Mouse (Mus musculus): ENCODE data around the gene Atp6v1c2.

Gene Atp6v1c2

DNA sequence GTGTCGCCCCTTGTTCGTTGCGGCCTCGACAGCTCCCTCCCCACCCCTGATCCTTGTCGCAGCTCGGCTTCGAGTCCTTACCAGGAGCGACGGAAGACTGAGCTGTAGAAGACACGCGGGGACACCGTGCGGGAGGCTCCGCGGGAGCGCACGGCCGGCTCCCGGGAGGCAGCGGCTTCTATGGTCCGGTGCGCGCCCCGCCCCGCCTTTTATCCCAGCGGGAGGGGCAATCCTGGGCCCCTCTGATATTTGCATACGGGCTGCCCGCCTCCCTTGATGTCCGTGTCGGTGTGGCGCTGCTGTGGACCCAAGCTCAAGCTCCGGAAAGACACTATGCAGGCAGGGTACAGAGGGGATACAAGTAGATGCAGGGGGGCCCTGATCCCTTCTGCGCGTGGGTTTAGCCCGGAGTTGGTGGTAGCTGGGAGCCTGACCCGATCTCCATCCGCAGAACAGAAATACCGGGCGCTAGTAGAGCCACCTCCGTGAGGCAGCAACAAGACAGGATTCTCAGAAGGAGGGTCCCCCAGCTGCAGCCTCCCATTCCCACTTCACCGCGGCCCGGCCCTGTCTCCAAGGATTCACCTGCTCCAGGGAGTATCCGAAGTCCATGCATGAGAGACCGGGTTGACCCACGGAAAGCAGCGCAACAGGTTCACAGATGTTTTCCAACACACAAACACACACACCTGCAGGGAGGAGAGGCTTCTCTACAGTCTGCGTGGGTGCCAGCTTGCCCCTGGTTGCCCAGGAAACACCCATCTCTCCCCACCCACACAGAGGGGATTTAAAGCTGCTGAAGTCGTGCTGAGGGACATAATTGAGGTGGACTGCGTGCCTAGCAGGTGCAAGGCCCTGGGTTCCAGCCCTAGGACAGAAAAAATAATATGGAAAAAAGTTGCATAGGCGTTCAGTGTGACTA is 4.3 kb downstream of the Atp6v1c2 start:
- no peak for DNase-seq (ENCODE audit: low spot score in 2 of 2)

DNA sequence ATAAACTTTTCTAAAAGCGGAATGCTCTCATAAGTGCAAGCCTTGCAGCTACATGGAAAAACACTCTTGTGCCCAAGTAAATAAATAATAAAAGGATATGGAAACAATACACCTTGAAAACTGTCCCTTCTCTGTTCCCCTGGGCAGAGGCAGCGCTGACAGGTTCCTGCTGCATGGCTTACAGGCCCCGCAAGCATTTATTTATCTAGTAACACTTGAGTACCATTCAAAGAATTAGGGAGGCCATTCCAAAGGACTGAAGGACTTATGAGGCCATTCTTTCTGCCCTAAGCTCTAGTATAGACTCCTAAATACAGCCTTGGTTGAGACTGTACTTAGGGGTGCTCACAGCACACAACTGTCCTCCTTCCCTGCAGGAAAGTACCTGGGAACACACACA is 10.7 kb downstream of the Atp6v1c2 start:
- DNase-seq (ENCODE audit: low spot score in 2 of 2): no peak

DNA sequence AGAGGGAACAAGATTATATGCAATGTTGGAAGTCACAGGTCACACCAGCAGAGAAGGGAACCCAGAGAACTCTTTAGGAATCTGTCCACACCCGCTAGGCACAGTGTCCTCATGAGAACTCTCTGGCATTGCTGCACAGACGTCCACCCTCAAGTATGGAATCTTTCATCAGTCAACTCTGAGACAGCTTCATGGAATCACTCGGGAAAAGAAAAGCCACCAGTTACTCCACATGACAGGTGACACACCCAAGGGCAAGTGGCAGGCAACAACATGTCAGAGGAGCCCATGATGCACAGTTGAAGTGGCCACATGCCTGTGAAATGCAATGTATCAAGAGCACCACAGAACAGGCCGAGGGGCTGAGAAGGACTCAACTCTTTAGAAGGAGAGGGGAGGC is 11.2 kb downstream of the Atp6v1c2 start:
- no peak for DNase-seq (ENCODE audit: low spot score in 2 of 2)

DNA sequence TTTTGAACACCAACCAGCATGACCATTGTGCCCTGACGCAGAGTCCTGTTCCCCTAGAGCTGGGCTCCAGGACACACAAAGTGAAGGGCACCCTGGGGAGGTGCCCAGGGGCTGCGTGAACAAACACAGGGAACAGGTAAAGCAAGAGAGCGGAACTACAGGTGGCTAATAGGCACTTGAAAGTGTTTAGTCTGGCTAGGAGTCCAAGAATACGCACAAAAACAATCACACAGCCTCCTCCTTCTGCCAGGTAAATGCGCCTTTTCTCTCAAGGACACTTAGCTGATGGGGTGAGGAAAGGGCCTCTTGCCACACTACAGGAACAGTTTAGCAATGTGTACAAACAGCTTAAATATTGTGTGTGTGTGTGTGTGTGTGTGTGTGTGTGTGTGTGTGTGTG is 13.1 kb downstream of the Atp6v1c2 start:
- DNase-seq (ENCODE audit: low spot score in 2 of 2): no peak

DNA sequence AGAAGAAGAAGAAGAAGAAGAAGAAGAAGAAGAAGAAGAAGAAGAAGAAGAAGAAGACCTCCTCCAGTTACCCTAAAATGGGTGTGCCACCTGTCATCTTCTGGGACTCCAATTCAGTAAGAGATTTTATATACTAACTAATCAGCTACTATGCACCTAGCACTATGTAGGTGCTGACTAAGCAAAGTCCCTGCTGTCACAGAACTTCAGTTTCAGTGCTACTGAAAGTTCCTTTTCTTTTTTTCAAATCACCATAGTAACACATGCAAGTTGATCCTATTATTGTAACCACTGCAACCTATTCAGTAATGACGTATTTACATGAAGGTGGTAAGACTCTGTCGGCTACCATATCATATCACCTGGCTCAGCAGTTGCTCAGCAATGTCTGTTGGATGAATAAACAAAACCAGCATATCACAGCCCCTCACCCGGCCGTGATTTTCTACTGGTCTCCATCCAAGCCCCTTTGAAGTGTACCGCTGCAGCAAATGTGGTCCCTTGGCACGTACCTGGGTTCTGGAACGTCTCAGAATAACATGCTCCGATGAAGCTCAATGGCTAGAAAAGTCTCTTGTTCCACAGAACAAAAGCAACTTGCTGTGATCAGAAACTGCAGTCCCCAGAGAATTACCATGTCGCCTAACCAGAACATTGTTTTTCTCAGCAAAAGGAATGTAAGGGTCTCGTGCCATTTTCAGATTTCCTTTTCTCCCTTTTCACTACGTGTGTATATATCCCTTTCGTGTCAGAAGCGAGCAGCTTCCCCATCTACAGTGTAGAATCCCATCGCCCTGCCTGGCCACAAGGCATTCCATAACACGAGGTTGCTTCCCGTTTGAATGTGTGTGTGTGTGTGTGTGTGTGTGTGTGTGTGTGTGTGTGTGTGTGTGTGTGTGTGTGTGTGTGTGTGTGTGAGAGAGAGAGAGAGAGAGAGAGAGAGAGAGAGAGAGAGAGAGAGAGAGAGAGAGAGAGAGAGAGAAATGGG is 18.0 kb downstream of the Atp6v1c2 start:
- DNase-seq (ENCODE audit: low spot score in 2 of 2): no peak

DNA sequence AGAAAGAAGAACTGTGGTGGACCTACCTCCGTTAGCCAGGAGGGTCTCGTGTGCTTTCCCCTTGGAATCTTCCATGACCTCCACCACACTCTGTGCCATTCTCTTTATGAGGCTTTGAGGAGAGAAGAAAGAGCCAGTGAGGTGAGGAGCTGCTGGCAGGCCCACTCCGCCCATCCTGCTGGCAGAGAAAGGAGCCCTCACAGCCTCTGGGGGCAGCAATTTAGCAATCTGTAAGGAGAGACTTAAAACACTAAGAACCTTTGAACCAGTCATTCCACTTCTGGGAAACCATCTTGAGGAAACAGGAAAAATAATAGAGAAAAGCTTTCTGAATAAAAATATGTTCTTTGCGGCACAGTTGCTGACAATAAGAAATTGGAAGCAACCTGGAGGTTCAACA is 20.9 kb downstream of the Atp6v1c2 start:
- no peak for DNase-seq (ENCODE audit: low spot score in 2 of 2)

DNA sequence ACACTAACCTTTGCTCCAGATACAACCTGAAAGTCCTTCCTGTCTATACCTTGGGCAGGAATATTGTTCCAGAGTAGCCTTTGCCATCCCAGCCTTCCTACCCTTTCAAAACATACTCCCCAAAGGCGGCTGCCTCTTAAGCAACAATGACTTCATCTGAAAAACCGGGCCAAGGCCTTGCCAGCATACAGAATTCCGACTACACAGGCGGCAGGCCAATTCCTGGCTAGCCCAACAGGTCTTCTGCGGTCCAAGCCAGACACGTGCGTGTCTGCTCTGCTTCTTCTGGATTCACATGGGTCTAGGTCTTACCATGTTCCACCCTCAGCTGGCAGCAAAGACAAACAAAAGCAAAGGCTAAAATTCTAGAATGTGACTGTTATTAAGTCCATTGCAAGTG is 23.7 kb downstream of the Atp6v1c2 start:
- no peak for DNase-seq (ENCODE audit: low spot score in 2 of 2)

DNA sequence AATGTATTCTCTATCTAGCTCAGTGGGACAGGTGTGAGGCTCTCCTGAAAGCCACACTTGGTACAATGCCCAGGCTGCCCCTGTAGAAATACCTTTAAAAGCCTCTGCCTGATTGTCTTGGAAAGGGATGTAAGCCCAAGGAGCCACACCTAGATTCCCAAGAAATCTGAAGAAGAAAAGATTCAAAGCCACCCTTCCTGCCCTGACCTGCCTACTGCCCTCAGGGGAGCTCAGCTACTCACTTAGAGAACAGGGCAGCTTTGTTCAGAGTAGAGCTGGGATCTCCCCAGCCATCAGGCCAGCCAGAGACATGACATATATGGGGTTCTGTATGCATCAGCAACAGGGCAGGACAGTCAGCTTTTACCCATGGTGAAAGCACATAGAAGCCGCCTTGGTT is 29.3 kb downstream of the Atp6v1c2 start:
- DNase-seq (ENCODE audit: low spot score in 2 of 2): no peak

DNA sequence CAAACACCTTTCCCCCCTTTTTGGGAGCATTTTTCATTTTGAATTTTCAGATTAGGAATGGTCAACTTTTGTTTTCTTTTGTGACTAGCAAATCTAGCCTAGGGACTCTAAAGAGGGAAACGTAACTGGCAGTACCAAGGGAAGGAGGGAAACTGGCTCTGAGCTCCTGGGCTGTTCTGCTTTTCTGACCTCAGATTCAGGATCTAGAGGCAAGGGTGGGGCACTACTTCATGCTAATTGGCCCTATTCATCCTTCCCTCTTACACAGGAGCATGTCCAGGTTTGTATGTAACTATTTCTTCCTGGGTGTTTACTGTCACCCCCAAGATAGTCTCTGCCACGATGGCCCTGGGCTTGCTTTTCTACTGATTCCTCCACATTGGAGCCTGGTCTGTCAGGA is 32.3 kb downstream of the Atp6v1c2 start:
- DNase-seq (ENCODE audit: low spot score in 2 of 2): no peak

DNA sequence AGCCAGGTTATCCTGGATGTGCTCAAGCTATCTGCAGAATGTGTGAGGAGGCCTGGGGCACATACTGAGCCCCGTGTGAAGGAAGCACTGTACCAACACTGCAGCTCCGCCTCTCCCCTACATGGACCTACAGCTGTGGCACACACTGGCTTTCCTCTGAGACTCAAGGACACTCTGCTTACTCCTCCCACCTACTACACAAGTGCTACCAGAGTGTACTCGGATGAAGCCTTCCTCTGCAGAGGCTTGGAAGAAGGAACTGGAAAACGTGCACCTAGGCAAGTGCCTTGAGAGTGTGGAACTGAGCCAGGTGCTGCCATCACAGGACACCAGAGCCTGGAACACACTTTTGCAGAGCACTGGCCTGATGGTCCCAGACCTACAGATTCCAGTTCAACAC is 38.6 kb downstream of the Atp6v1c2 start:
- no peak for DNase-seq (ENCODE audit: low spot score in 2 of 2)

DNA sequence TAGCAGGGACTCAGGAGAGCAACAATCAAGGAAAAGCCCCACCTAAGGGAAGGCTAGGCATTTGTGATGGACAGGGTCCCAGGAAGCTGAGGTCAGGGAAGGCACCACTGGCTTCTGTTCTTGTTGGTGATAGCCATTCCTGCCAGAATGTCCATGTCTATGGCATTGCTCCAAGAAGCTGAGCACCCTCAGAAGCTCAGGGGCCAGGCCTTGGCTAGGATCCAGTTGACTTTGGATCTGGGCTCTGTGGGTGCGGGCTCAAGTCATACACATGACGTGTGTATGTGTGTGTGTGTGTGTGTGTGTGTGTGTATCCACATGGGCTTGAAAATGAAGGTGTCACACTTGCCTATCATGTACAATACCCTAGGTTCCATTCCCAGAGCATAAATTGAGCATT is 39.2 kb downstream of the Atp6v1c2 start:
- no peak for DNase-seq (ENCODE audit: low spot score in 2 of 2)

DNA sequence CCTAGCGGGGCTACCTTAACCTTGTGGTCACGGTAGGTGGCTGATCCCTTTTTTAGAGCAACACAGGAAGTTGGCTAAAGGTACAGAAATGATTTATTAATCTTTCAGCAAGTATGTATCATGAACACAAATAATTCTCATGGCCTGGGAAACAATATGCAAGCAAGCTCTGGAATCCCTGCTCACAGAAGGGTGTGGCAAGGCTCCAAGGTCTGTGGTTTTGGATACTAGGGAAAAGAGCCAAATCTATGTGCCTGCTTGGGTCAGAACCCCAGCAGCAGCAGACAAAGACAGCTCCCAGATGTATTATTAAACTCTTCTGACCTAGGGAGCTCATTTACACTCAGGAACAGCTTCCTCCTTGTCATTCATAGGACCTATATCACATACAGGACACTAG is 40.1 kb downstream of the Atp6v1c2 start:
- no peak for DNase-seq (ENCODE audit: low spot score in 2 of 2)

DNA sequence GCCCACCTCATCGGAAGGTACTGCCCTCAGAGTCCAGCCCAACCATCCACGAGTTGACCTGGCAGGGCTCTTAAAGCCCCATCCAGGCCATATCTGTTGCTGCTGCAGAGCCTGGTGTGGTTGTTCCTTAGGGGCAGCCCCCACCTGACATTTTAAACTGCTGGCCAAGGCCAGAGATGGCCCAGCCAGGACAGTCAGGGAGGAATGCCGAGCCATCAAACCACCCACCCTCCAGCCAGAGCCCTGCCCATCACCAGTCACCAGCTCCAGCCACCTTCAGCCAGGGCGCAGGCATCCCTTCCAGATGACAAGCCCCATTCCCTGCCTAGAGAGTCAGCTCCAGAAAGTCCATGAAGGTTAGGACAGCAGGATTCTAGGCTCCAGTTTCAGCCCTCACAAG is 40.7 kb downstream of the Atp6v1c2 start:
- DNase-seq (ENCODE audit: low spot score in 2 of 2): no peak

DNA sequence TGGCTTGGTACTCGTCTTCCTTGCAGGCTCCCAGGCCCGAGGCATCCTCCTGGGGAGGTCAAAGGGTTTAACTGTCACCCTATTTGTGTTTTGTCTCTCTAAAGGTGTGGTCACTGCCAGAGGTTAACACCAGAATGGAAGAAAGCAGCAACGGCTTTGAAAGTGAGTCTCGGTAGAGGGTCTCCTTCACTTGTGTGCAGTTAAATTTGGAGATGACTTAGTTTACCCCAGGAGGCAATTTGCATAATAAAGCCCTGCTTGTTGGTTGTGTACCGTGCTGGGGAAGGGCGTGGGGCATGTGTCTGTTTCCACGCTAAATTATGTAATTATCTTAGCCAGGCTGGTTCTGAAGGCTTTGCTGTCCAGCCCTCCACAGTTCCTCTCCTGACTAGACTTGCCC is 55.3 kb downstream of the Atp6v1c2 start:
- no peak for DNase-seq (ENCODE audit: low spot score in 2 of 2)

DNA sequence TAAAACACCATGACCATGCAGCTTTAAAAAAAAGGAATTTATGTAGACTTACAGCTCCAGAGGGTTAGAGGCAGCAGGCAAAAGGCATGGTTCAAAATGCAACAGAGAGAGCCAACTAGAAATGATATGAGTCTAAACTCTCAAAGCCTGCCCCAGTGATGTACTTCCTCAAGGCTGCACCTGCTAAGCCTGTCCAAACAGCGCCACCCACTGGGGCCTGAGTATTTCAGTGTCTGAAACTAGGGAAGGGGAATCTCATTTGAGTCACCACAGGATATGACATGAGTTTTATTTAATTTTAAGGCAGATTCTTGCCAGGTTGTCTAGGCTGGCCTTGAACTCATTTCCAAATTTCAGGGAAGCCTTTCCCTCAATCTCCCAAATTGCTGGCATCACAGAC is 57.9 kb downstream of the Atp6v1c2 start:
- no peak for DNase-seq (ENCODE audit: low spot score in 2 of 2)

DNA sequence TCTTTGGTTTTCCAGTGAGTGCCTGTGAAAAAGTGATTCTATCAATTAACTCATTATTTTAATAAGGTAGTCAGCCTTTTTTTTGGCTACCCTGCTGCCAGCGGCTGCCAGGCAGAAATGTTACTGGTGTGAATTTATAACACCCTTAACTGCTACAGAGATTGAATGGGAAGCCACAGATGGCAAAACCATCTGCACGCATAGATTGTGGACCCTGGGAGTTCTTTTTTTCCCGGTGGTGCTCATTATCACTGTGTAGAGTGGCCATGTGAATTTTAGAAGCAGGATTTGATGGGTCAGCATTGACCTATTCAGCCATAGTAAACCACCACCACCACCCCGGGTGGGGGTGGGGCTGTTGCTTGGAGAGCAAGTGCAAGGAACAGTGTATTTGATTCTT is 61.8 kb downstream of the Atp6v1c2 start:
- DNase-seq (ENCODE audit: low spot score in 2 of 2): no peak

DNA sequence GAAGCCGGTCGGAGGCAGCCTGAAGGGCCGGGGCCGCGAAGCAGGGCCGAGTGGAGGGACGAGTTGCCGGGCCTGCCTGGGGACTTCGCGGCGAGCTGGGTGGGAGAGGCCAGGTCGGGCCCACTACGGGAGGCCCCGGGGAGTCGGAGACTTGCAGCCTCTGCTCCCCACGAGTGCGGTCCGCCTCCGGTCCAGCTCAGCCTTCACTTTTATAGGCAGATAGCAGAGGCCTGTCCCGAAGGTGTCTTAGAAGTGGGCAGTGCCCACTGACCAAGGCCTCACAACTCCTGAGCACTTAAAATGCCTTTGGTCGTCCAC is 62.5 kb downstream of the Atp6v1c2 start:
- DNase-seq (ENCODE audit: low spot score in 2 of 2): no peak

DNA sequence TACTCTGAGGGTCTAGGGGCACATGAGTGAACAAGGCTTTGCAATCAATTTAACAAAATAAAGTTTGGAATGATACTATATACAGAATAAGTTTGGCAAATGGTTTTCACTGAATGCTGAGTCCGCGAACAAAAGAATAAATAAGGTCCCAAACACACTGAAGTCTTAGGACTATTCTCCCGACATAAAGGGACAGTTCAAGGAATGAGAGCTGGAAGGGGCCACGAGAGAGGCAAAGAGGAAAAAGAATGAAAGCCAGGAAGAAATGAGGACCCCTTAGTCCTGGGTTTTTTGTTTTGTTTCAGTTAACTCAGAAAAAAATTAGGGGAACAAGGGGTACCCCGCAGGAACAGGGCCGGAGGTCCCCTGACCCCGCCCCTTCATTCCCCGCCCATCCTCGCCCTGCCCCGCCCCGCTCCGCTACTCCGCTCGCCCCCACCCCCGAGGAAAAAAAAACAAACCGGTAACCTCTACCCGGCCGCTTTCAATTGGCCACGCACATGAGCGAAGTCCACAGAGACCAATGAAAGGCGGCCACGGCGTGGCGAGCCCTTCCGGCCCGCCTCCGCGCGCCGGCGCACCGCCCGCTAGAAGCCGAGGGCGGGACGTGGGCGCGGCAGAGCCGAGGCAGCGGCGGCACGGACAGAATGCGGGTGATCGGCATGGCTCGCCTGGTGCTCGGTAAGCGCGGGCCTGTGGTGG is 63.0 kb downstream of the Atp6v1c2 start, which contains the start of gene Pdia6:
Gene Pdia6 (plus strand): TSS at position 575 of the 702 bp plus-strand sequence.
- peak; percentile 91 to 94 for DNase-seq (ENCODE audit: low spot score in 2 of 2)

DNA sequence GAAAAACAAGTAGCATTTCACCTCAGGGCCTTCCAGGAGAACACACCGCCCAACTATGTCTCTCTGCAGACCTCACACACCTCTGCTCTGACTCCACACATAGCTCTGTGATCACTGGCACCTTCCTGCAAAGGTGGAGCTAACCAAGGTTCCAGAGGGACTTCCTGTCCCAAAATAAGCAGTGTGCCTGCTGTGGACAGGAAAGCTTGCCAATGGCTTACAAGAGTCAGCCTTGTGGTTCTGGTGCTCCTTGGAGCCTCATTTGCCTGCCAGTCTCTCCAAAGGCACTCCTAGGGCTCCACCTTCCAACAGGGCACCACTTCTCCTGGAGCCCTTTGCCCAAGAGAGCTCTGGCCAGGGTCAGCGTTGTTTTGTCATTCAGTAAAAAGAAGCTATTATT is 64.3 kb downstream of the Atp6v1c2 start:
- no peak for DNase-seq (ENCODE audit: low spot score in 2 of 2)

DNA sequence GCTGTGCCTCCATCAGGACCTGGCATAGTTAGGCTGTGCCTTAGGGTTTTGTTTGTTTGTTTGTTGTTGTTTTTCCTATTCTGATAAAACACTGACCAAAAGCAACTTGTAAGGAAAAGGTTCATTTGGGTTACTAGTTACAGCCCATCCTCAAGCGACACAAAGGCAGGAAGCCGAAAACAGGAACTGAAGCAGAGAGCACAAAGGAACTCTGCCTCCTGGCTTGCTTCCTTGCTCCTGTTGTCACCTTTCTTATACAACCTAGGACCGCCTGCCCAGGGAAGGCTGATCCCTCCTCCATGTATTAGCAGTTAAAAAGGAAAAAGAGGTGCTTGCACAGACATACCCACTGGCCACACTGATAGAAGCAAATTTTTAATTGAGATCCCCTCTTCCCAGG is 65.3 kb downstream of the Atp6v1c2 start:
- DNase-seq (ENCODE audit: low spot score in 2 of 2): no peak

DNA sequence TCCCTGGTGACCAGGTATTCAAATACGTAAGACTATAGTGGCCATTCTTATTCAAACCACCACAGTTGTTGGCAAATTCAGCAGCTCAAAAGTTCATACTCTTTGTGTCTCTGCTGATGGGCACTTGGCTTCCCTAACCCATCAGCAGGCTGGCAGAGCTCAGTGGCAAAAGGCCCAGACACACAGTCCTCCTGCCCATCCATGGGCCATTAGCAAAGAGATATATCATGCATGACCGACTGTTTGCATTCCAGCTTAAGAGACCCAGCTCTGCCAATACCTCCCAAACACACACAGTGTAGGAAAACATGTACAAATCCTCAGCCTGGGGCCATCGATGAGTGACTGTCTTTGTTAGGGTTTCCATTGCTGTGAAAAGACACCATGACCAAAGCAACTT is 68.2 kb downstream of the Atp6v1c2 start:
- DNase-seq (ENCODE audit: low spot score in 2 of 2): no peak

DNA sequence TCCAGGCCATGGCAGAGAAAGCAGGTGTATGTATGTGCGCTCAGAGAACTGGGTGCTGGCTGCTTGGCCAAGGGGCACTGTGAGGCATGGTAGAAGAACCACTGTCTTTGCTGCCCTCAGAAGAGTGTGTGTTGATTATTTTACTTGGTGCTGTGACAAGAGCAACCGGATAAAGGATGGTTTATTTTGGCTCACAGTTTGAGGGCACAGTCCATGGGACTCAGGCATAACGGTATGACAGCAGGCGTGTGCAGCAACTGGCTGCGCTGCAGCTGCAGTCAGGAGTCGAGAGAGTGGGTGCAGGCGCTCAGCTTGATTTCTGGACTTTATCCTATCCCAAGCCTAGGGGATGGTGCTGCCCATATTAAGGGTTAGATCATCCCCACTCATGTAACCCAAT is 70.7 kb downstream of the Atp6v1c2 start:
- DNase-seq (ENCODE audit: low spot score in 2 of 2): no peak
